Mouse (Mus musculus) embryo, embryonic 11.5 days (tissue): ENCODE results near the gene Esr1.
"Not testable (repeated sequence)": the region's sequence is repeated elsewhere in the genome, so short reads cannot be mapped to it uniquely, and the experiment has no call there.

Experiments
- DNase-seq: peaks from one replicate; pipeline ENCODE4 v3.0.0-alpha.2; 2012; ENCODE audit warnings: low read depth, low spot score

The Esr1 gene

DNA sequence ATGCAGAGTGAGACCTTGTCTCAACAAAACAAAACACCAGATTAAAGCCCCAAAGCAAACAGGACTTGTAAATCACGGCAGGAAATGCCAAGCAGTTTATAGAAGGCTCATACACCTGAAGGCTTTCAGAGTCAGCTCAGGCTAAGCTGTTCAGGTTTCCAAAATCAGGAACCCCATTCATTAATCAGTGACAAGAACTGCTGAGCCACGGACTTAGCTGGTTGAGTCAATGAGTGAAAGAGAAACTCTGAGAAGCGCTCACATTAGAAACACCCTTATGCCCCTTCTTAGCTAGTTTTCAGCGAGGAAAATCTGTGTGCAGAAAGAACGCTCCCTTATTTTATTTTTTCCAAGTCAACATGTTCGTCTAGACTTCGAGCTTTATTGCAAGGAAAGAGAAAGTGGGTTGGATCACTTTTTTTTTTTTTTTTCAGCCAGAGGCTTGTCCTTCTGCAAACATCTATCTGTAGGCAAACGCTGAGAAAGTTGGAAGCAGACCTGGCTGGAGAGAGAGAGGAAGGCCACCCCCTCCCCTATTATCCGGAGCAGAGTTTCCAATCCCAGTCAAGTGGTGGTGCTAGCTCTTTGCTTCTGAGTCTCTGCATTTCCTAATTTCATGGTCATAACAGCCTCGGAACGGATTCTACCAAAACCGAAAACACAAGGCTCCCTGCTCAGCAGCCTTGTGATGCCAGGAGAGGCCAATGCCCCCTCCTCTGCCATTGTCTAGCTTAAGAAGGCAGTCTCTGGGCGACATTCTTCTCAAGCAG is at the start of gene Esr1:
Esr1 (plus strand) TSS at position 208 of the 770 bp plus-strand sequence.
- DNase-seq, result no peak

- DNase-seq, result no peak
These were observed 46.2 kb upstream of the Esr1 start for GRCm38 (mm10) chr10:4565148-4565547.

DNA sequence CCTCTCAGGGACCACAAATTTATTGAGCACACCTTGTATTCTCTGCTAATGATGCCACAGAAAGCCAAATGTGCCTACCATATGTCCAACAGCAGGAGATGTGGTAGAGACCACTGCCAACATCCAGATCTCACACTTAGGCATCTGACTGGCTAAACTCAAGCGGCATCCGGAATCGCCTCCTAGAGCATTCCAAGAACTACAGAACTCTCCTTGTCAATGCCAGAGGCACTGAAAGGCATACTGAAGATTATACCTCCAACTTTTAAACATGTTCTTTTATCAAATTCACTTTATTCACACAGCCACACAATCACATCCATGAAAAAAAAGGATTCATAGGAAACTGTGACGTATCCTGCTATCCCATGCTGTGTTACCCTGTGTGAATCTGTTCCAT is 40.6 kb upstream of the Esr1 start:
- no peak for DNase-seq

- DNase-seq, result no peak
These were observed 40.1 kb upstream of the Esr1 start for GRCm38 (mm10) chr10:4571304-4571703.

GRCm38 (mm10) chr10:4581905-4582304 is 29.5 kb upstream of the Esr1 start:
- DNase-seq, result no peak

DNA sequence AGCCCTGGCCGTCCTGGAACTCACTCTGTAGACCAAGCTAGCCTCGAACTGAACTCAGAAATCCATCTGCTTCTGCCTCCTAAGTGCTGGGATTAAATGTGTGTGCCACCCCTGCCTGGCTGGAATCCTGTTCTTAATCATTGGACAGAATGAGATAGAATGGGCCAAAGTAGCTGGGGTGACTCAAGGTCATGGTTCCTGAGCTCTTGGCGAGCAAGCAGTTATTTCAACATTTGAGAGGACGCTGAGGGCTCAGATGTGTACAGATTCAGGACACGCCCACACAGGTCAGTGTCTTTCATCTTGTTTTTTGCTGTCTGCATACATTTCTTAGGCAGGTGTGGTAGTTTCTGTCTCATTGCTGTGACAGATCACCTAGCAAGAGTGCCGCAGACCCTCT is 24.7 kb upstream of the Esr1 start:
- no peak for DNase-seq

DNA sequence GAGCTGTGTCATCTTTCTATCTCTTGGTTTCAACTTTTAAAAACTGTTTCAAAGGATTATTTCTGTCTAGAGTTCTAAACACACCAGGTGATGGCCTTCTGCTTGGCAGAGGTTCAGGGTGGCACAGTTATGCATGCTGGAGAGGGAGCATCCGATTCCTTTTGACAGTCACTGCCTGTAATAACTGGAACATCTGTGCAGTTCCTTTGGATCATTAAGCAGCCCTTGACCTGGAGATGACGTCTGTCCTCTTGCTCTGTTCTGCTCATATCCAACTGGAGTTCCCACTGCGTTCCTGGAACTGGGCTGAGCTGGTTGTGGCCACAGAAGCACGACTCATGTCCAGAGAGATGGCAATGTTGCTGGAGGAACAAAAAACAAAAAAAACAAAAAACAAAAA is 21.8 kb upstream of the Esr1 start:
- DNase-seq, result no peak

GRCm38 (mm10) chr10:4590956-4591355 is 20.4 kb upstream of the Esr1 start:
- no peak for DNase-seq

GRCm38 (mm10) chr10:4593828-4594227 is 17.6 kb upstream of the Esr1 start:
- no peak for DNase-seq

DNA sequence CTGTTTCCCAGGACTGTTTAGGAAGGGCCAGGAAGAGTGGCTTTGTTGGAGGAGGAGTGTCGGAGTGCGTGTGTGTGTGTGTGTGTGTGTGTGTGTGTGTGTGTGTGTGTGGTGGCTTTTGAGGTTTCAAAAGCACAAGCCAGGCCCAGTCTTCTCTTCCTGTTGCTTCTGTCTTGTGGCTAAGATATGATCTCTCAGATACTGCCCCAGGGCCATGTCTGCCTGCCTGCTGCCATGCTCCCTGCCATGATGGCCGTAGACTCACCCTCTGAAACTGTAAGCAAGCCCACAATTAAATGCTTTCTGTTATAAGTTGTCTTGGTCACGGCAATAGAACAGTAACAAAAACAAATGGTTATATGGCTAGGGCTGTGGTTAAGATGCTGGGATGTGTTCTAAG is 14.2 kb upstream of the Esr1 start:
- no peak for DNase-seq

DNA sequence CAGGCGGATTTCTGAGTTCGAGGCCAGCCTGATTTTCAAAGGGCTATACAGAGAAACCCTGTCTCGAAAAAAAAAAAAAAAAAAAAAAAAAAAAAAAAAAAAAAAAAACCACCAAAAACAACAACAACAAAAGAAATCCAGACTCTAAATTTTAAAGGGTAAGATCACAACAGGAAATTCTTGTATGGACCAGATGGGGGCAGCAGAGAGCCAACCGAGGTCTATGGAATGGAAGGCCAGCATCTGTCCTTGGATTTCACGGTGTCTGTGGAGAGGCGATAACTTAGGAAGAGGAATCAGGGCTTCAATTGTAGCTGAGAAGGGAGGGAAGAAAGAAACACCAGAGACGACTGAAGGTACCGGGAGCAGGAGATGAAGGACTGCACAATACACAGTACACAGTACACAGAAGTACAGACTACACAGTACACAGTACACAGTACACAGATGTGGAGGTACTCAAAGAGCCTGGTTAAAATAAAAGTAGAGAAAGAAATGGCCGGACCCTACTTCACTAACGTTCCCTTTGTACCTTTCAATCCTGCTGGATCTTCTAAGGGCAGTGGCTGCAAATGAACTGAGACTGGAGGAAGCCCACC is 13.1 kb upstream of the Esr1 start:
- DNase-seq, result peak; percentile 27

DNA sequence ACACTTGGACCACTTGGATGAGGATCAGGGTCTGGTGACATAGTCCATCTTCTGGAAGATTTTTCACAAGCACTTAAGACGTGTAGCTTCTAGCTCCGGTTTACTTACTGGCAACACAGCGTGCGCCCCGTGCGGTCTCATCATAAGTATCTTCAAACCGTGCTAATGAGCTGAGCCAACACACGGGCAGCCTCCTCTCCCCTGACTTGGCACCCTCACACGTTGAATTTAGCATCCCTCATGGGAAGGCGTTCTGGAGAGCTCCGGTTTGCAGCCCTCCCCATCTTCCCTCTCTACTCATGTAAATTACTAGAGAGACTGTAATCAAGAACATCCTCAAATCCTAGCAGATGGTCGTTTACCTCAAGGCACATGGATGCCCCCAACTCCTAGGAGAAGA is 12.5 kb upstream of the Esr1 start:
- no peak for DNase-seq

DNA sequence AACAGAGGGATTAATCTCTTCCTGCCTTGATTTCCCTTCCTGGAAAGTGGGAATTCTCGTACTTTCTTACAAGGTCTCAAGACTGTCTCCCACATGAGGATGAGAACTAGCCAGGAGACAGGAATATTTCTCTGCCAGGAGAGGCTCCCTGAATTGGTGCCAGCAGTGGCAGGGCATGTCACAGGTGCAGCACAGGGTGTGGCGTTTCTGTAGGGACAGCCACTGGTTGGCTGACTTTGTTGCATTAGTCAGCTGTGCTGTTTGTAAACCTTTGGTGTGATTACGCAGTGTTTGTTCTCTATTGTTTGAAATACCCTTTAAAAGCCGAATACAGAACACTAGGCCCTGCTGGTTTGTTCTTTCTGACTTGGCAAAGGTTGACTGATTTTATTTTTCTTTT is 11.8 kb upstream of the Esr1 start:
- no peak for DNase-seq

DNA sequence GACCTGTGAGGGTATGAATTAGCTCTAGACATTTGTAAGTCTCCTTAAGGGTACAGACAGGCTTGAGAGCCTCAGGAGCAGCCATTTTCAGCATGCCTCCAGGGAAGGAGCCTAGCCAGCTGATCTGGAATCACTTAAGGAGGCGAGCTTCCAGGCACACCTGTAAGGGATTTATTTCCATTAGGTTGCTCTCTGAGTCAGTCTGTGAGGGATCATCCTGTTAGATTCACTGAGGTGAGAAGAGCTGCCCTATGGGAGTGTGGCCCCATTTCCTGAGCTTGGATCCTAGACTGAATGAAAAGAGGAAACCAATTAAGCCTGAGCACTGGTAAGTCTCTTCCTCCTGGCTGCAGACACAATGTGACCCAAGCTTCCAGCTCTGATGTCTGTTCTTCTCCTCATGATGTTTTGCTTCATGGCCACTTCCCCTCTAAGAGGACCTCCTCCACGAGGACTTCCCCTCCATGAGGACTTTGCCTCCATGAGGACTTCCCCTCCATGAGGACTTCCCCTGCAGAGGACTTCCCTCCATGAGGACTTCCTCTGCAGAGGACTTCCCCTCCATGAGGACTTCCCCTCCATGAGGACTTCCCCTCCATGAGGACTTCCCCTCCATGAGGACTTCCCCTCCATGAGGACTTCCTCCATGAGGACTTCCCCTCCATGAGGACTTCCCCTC is 10.5 kb upstream of the Esr1 start:
- no peak for DNase-seq

- not testable (repeated sequence) for DNase-seq
These were observed 9.8 kb upstream of the Esr1 start for GRCm38 (mm10) chr10:4601612-4602011.

DNA sequence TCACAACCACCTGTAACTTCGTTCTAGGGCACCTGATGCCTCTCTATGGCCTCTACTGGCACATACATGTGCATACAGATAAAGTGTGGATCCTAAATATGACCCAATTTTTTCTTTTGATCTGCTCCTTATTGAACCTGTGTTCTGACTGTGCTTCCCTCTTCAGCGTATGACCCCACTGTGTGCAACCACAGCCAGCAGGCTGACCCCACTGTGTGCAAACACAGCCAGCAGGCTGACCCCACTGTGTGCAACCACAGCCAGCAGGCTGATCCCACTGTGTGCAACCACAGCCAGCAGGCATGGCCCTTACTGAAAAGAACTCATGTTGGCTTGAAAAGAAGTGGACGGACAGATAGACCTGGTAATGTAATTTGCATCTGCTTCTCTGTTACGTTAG is 8.9 kb upstream of the Esr1 start:
- no peak for DNase-seq

GRCm38 (mm10) chr10:4604527-4605209 is 6.7 kb upstream of the Esr1 start:
- no peak for DNase-seq

GRCm38 (mm10) chr10:4610234-4610633 is 1.2 kb upstream of the Esr1 start:
- no peak for DNase-seq

GRCm38 (mm10) chr10:4612313-4613036 is 1.1 kb downstream of the Esr1 start:
- no peak for DNase-seq

DNA sequence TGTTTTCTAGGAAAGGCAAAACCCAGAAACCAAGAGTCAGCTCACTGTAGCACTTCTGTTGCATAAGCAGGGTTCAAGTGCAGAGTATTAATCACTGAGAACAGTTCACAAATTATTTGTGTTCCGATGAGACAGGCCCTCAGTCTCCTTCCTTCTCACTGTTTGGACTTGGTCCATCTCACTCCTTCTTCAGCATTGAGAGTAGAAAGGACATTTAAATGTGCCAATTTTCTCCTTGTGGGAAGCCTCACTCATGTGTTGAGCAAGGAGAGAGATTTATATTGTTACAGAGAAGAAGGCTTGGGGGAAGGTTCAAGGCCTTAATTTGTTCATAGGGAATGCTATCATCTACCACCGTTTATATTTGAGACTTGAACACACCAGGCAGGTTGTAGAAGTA is 6.6 kb downstream of the Esr1 start:
- no peak for DNase-seq

DNA sequence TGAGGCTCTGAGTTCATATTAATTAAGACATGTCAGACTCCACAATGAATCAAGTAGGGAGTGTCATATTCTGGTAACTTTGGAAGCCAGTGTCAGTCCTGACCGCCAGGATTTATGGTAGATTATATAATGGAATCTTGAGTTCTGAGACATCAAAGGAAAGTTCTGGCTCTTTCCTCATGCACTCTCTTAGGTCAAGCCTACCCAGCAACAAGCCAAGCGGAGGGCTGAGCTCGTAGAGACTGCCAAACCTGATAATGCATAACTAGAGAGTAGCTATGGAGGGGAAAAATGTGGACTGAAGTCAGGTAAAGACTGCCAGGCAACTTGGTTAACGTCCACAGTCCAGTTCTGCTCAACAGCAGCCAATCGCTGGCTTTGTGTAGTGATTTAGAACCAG is 7.3 kb downstream of the Esr1 start:
- DNase-seq, result no peak

DNA sequence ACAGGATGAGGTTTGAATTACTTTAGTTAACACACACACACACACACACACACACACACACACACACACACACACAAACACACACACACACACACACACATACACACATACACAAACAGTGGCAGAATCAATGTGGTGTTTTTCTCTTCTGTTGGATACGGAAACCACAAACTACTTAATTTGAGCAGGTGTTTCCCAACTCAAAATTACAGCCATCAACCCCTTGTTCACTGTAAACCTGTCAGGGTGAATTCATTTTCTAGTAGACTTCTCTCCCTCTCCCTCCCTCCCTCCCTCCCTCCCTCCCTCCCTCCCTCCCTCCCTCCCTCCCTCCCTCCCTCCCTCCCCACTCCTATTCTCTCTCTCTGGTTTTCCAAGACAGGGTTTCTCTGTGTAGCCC is 8.0 kb downstream of the Esr1 start:
- DNase-seq, result not testable (repeated sequence)
